Mouse (Mus musculus) c-Kit-positive CD71-positive TER-119-negative erythroid progenitor cells, embryonic 14.5 days (primary cell): Measurements from ENCODE around the gene Cblc.
"Not testable (repeated sequence)": the region's sequence is repeated elsewhere in the genome, so short reads cannot be mapped to it uniquely, and the experiment has no call there.

Experiments
- DNase-seq: peaks from one replicate; pipeline ENCODE4 v3.0.0-alpha.2; 2013; ENCODE audit warnings: low read depth

The Cblc gene

DNA sequence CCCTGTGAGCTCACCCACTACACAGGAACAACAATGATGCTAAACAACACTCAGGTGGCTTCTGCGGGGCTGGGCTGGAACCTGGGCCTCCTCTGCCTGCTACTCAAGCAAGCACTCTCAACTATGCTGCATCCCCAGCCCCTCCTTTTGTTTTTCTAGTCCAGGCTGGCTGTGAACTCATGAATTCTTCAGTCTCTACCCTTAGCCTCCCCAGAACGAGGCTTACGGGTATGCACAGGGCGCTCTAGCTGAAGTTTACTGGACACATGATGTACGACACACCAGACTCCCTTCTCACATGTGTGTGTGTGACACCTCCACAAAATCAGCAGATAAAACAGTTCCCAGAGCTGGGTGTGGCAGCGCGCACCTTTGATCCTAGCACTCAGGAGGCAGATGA lies 22.3 kb upstream of the Cblc start:
- no peak for DNase-seq

- no peak for DNase-seq
Measured at GRCm38 (mm10) chr7:19818440-19818839, 21.8 kb upstream of the Cblc start.

DNA sequence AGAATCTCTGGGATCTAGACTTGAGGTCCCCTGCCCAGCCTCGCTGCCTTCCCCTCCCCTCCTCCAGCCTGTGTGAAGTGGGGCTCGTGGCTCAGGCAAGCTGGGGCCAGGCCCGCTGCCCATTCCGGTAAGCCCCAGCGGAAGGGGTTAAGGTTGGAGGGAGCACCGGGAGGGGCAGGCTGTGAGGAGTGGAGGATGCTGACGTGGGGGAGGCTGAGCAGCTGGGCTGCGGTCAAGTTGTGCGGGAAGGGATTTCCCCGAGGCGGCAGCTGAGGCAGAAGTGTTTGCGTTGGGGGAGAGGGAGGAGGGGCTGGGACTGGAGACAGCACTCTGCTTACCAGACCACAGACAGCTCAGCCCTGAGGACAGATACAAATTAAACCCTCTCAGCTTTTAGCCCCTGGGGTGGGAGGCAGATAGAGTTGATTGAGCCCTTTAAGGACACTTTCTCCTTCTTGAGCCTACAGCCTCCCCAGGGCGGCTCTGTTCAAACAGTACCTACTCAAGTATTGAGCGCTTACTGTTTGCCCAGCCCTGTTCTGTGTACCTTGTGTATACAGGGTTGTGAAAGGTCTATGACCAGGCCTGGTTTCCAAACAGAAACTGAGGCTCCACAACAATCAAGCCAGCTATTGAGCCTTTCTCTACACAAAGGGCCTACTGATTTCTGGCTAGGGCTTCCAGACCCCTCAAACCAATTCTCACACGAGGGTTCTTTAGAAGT lies 20.9 kb upstream of the Cblc start:
- DNase-seq: no peak

GRCm38 (mm10) chr7:19816224-19816771 lies 19.7 kb upstream of the Cblc start:
- DNase-seq: peak; percentile 56

DNA sequence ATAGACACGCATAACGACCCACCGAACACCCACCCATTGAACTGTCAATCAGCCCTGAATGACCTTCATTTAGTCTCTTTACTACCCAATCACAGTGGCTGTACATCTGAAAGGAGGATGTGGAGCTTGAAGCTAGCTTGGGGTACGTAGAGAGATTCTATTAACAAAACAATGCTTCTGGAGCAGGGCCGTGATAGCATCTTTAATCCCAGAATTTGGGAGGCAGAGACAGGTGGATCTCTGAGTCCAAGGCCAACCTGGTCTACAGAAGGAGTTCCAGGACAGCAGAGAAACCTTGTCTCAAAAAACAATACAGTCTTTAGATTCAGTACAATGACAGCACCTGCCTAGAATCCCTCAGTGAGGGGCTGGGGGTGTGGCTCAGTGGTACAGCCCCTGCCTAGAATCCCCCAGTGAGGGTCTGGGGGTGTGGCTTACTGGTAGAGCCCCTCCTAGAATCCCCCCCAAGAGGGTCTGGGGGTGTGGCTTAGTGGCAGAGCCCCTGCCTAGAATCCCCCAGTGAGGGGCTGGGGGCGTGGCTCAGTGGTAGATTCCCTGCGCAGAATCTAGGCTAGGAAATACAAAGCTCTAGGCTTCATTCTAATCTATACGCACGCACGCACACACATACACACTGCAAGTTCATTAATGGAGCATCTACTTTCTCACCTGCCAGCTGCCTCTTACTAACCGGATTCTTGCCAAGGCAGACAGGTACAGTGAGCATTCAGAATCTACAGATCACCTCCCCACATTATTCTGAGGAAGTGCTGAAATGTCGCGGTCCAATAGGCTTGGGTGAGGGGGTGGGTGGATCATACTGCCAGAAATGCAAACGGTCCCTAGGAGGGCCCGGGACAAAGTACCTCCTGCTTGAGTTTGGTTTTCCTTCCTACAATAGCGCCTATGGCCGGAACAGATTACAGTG lies 19.0 kb upstream of the Cblc start:
- no peak for DNase-seq

DNA sequence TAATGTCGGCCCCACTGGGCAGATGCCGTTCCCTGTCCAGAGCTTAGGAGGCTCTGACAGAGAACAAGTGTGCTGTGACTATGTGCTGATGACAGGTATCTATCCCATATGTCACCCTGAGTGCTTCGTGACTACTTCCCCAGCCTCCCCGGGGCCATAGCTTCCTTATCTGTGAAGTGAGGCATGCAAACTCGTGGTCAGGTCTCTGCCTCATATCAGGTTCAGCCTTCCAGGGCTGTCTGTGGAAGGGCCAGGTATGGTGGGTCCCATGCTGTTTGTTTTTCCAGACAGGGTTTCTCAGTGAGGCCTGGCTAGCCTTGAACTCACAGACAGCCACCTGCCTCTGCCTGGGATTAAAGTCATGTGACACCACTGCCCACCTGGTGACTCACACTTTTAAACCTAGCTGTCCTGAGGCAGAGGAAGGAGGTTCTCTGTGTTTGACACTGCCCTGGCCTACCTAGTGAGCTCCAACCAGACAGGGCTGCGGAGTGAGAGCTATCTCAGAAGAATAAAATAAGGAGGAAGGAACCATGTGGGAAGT lies 17.0 kb upstream of the Cblc start:
- no peak for DNase-seq

- DNase-seq: no peak
Measured at GRCm38 (mm10) chr7:19813161-19813560, 16.6 kb upstream of the Cblc start.

GRCm38 (mm10) chr7:19811114-19811513 lies 14.5 kb upstream of the Cblc start:
- no peak for DNase-seq

- DNase-seq: no peak
Measured at GRCm38 (mm10) chr7:19809369-19809768, 12.8 kb upstream of the Cblc start.

DNA sequence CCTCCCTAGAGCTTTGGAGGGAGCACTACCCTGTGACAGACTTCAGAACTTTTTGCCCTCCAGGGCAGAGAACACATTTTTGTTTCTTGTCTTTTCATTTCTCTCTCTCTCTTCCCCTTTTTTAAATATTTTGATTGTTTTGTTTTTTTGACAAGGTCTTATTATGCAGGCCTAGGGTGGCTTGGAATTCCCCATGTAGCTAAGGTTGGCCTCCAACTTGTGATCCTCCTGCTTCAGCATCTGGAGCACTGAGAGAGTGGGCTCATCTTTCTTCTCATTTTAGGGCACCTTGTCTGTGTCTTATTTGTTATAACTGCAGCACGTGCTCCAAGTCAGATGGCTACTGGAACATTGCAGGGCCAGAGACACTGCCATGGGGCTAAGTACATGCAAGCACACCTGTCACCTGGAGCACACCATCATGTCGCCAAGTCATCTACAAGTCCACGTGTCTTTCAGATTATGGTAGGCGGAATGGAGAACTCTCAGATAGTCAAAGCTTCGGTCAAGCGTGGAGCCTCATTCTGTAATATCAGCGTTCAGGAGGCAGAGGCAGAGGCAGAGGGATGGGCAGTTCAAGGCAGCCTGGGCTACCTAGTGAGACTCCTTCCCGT lies 9.9 kb upstream of the Cblc start:
- DNase-seq: no peak

- no peak for DNase-seq
Measured at GRCm38 (mm10) chr7:19802995-19803394, 6.4 kb upstream of the Cblc start.

DNA sequence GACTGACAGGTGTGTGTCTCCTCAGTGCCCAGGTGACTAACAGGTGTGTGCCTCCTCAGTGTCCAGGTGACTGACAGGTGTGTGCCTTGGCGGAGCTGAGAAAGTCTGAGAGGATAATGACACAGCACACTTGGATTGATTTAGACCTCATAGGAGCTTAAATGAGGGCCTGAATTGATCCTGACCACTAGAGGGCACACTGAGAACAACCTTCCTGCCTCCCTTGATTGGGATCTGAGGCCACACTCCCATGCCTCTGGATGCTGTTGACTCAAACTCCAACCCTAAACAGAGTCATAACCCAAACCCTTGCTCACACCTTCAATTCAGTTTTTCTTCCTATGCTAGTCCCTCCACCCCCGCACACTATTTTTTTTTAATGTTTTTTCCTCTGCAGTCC lies 4.2 kb upstream of the Cblc start:
- no peak for DNase-seq

- no peak for DNase-seq
Measured at GRCm38 (mm10) chr7:19796254-19796653, 355 bp downstream of the Cblc start.

- no peak for DNase-seq
Measured at GRCm38 (mm10) chr7:19795236-19795635, 1.4 kb downstream of the Cblc start.

GRCm38 (mm10) chr7:19792701-19793630 lies 3.6 kb downstream of the Cblc start:
- no peak for DNase-seq

GRCm38 (mm10) chr7:19791504-19791903 lies 5.1 kb downstream of the Cblc start:
- not testable (repeated sequence) for DNase-seq

DNA sequence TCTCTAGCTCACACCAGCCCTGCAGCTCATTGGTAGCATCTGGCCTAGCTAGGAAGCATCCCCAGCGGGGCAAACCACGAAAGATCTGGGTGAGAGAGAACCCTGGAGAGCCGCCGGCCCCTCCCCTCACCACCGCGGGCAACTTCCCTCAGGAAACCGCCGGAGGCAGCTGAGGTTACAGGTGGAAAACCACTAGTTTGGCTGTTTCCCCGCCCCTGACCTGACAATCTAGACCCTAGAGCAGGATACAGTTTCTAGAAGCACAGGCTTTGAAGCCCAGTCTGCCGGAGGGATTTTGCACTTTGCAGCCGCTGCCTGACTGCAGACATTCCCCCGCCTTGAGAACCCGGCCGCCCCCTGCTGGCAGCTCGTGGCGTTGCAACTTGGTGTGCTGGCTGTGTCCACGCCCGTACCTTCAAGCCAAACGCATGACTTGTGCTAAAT lies 6.7 kb downstream of the Cblc start:
- peak; percentile 68 for DNase-seq

DNA sequence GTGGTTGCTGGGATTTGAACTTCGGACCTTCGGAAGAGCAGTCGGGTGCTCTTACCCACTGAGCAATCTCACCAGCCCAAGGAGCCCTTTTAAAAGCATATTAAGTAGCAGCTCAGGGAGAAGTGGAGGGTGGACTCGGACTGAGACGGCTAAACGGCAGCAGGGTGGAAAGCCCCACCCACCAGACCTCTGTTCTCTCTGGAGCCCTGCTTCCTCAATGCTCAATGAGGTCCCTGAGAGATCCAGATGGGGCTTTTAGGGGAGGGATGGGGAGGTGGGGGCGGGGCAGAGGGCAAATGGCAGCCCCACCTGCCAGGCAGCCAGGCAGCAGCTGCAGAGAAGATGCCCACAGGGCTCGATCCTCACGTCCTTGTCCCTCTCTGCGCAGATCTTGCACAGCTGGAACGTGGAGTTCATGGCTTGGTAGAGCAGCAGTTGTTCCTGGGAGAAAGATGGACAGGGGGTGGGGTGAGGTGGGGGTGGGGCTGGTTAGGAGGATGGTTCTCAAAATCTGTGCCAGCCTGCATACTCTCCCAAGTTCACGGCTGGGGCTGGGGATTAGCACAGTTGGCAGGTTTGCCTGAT lies 10.6 kb downstream of the Cblc start:
- no peak for DNase-seq

DNA sequence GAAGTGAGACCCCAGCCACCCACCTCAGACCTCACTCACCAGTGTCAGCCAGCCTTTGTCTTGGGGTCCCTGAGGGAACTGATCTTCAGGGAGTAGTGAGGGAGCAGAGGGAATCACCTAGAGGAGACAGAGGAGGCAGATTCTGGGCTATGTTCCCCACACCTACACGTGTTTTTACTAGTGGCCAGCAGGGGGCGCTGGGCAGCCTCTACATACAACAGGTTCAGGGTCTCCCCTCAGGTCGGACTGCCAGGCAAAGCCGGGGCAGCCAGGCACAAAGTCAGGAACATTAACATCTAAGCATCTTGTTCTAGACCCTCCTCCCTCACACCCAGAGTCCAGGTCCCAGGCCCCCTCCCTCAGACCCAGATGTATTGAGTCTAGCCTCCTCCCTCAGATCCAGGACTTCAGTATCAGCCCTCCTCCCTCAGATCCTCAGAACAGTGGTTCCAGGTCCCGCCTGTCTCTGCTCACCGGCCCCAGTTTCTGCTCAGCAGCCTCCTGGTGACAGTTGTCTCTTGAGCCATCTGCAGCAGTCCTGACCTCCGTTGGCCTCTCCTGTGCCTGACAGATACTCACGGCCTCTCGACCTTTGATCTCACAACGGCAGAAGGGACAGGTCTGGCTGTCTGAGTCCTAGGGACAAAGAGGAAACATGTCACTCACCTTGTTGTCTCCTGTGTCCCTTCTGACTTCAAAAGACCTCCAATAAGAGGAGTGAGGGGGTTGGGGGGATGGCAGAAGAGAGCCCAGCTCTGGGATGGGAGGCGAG lies 11.7 kb downstream of the Cblc start:
- no peak for DNase-seq

GRCm38 (mm10) chr7:19783630-19784029 lies 13.0 kb downstream of the Cblc start:
- DNase-seq: no peak
